Mouse (Mus musculus): ENCODE measurements at regions not wholly inside any gene's neighbourhood (a gene's known extent, or its start where the extent isn't known, plus 50 kb on each side); places are given as distances from the start of the nearest gene placed in this dataset.
A peak's percentile ranks its signal among the peaks of the same experiment; 100 is the strongest.

- peak; percentile 15 to 23 for DNase-seq (ENCODE audit: low spot score in 2 of 2)
Observed at GRCm38 (mm10) chr13:38878718-38879669, 81.7 kb downstream of the Slc35b3 start.

GRCm38 (mm10) chr13:38875923-38876322 is 84.8 kb downstream of the Slc35b3 start:
- DNase-seq (ENCODE audit: low spot score in 2 of 2): no peak

GRCm38 (mm10) chr13:38864002-38864401 is 96.7 kb downstream of the Slc35b3 start:
- DNase-seq (ENCODE audit: low spot score in 2 of 2): no peak

GRCm38 (mm10) chr13:38855742-38856141 is 104.9 kb downstream of the Slc35b3 start:
- no peak for DNase-seq (ENCODE audit: low spot score in 2 of 2)

GRCm38 (mm10) chr13:38854986-38855385 is 105.7 kb downstream of the Slc35b3 start:
- DNase-seq (ENCODE audit: low spot score in 2 of 2): no peak

- no peak for DNase-seq (ENCODE audit: low spot score in 2 of 2)
Observed at GRCm38 (mm10) chr13:38852868-38853267, 107.8 kb downstream of the Slc35b3 start.

- no peak for DNase-seq (ENCODE audit: low spot score in 2 of 2)
Observed at GRCm38 (mm10) chr13:38851820-38852219, 108.9 kb downstream of the Slc35b3 start.

GRCm38 (mm10) chr13:38838231-38838630 is 122.4 kb downstream of the Slc35b3 start:
- DNase-seq (ENCODE audit: low spot score in 2 of 2): no peak

GRCm38 (mm10) chr13:38825649-38826048 is 135.0 kb downstream of the Slc35b3 start:
- no peak for DNase-seq (ENCODE audit: low spot score in 2 of 2)

GRCm38 (mm10) chr13:38819526-38819925 is 141.1 kb downstream of the Slc35b3 start:
- no peak for DNase-seq (ENCODE audit: low spot score in 2 of 2)

GRCm38 (mm10) chr13:38818781-38819180 is 141.9 kb downstream of the Slc35b3 start:
- DNase-seq (ENCODE audit: low spot score in 2 of 2): no peak

GRCm38 (mm10) chr13:38816296-38816695 is 144.4 kb downstream of the Slc35b3 start:
- no peak for DNase-seq (ENCODE audit: low spot score in 2 of 2)

- no peak for DNase-seq (ENCODE audit: low spot score in 2 of 2)
Observed at GRCm38 (mm10) chr13:38815002-38815707, 145.5 kb downstream of the Slc35b3 start.

GRCm38 (mm10) chr13:38798514-38798913 is 139.7 kb upstream of the Eef1e1 start:
- DNase-seq (ENCODE audit: low spot score in 2 of 2): no peak

GRCm38 (mm10) chr13:38793456-38793855 is 134.6 kb upstream of the Eef1e1 start:
- no peak for DNase-seq (ENCODE audit: low spot score in 2 of 2)

GRCm38 (mm10) chr13:38780630-38781010 is 121.8 kb upstream of the Eef1e1 start:
- DNase-seq (ENCODE audit: low spot score in 2 of 2): no peak

- DNase-seq (ENCODE audit: low spot score in 2 of 2): no peak
Observed at GRCm38 (mm10) chr13:38779984-38780629, 121.2 kb upstream of the Eef1e1 start.

- DNase-seq (ENCODE audit: low spot score in 2 of 2): no peak
Observed at GRCm38 (mm10) chr13:38776546-38776945, 117.7 kb upstream of the Eef1e1 start.

GRCm38 (mm10) chr13:38772996-38773395 is 114.1 kb upstream of the Eef1e1 start:
- DNase-seq (ENCODE audit: low spot score in 2 of 2): no peak

GRCm38 (mm10) chr13:38766133-38766532 is 107.3 kb upstream of the Eef1e1 start:
- peak in 1 of 2 experiments; percentile 53 for DNase-seq (ENCODE audit: low spot score in 2 of 2)

GRCm38 (mm10) chr13:38760261-38760660 is 101.4 kb upstream of the Eef1e1 start:
- DNase-seq (ENCODE audit: low spot score in 2 of 2): no peak
